Mouse (Mus musculus) left cerebral cortex, adult 8-10 months (tissue): ENCODE measurements at regions not wholly inside any gene's neighbourhood (a gene's known extent, or its start where the extent isn't known, plus 50 kb on each side); places are given as distances from the start of the nearest gene placed in this dataset.
A peak's percentile ranks its signal among the peaks of the same experiment; 100 is the strongest.

ENCODE experiments used
- DNase-seq, 2 experiments: peaks; one replicate each; pipeline ENCODE4 v3.0.0; 2022; ENCODE audit warnings: low spot score in 2 of 2

DNA sequence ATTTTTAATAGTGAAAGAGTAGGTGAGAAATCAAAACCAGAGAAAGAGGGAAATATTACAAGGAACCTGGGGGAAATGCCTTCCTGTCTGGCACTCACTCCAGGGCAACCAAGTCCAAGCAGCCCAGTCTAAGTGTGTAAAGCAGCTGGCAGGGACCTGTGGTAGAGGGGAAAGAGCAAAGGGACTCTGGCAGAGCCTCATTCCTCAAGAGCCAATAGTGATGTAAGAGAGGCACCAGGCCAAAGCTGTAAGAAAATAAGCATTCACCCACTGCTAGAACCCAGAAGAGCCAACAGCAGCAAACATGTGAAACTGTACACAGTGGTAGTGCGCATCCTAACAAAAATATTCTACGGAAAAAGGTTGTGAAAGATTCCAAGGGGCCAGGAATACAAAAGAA is 301.7 kb downstream of the Sox4 start:
- DNase-seq: peak in 1 of 2 experiments; percentile 11

DNA sequence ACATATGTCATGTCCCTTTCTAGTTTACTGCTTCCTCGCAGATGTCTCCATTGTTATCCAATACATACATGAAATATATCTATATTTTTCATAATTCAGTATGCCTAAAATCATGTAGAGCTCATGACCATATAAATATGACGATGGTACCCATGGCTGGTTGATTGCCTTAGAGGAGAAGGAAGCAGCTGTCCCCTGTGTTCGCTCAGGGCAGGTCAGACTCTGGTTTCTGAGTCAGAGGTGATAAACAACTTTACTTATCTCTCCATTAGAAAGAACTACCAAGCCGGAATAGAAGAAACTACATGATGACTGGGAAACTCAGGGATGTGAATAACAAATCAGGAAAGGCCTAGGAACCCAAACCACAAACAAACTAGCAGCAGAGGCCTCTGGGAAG is 307.6 kb downstream of the Sox4 start:
- DNase-seq: no peak

DNA sequence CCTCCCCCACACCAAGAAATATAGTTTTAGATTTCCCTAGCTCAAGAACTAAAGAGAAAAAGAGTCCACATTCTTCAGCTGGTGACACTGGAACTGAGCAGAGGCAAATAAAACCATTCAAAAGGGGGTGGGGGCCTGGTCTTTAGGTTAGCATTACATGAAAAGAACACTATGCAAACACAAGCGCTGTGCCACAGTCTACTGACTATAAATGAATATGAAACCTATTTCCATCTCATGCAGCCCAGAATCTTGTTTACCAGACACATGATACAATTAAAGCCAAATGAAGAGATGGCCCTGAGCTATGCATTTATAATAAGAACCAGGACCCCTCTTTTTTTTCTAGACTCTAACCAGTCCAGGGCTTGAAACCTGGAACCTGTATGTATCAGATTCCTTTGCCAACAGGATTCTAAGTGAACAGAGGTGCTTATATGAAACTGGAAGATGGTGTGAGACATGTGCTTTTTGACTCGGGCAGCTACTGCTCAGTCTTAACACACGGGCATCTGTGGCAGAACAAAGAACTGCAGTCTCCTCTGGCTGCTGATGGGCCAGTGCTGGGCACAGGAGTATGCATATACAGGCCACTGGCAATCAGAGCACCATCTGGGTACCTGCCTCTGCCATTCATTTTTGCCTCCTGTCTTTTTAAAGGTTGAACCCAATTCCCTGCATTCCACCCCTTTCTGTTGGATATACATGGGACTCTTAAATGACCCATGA is 308.5 kb downstream of the Sox4 start:
- DNase-seq: no peak

DNA sequence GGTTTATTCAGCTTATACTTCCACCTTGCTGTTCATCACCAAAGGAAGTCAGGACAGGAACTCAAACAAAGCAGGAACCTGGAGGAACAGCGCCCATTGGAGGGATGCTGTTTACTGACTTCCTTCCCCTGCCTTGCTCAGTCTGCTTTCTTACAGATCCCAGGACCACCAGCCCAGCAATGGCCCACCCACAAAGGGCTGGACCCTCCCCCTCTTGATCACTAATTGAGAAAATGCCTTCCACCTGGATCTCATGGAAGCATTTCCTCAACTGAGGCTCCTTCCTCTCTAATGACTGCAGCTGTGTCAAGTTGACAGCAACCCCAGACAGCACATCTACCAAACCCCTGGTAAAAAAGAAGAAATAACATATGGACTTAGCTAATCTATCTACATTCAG is 312.7 kb downstream of the Sox4 start:
- DNase-seq: no peak

DNA sequence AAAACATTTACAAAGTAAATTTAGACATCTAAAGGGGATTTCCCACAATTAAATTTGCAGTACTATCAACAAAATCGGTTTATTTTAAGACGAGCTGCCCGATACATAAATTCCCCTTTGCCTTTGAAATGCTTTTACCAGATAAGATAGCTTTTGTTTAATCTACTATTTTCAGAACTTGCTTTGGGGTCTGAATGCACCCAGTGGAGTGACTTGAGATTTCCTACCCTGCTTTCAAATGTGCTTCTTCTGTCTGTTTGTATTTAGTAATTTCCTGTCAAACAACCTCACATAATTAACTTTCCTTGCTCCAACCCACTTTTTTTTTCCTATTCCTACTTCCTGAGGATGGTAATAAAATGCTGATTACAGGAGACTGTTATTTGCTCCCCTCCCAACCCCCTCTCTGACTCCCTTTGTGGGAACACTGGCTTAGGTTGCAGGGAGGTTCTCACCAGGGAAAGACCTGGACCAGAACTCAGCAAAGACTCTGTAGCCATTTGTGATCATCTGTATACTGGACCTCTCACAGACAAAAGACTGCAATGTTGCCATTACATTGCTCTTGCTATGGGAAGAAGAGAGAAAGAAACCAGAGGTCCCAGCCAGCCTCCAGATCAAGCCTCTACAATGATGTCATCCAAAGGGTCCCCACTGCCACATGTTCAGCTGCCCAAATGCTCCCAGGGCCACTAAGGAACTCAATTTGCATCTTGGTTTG is 318.1 kb downstream of the Sox4 start:
- no peak for DNase-seq

DNA sequence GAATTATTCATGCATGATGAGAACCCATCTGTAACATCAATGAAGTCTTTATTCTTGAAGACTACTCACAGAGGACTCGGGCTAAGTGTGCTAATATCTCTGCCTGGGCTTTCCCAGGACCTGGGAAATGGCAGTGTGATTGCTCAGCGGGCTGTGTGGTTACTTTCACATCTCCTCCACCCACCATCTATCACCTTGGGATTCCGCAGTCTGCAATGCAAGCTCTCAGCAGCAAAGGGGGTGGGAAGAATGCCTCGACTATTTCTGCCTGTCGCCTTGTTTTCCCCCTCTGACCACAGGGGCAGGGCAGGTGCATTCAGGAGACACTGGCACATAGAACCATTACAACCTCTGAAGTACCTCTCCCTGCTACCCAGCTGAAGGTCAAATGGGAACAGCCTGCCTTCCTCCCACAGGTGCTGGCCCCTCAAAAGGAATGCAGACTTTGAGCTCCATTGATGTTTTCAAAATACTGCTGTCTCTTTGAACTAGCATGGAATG is 319.9 kb downstream of the Sox4 start:
- no peak for DNase-seq

DNA sequence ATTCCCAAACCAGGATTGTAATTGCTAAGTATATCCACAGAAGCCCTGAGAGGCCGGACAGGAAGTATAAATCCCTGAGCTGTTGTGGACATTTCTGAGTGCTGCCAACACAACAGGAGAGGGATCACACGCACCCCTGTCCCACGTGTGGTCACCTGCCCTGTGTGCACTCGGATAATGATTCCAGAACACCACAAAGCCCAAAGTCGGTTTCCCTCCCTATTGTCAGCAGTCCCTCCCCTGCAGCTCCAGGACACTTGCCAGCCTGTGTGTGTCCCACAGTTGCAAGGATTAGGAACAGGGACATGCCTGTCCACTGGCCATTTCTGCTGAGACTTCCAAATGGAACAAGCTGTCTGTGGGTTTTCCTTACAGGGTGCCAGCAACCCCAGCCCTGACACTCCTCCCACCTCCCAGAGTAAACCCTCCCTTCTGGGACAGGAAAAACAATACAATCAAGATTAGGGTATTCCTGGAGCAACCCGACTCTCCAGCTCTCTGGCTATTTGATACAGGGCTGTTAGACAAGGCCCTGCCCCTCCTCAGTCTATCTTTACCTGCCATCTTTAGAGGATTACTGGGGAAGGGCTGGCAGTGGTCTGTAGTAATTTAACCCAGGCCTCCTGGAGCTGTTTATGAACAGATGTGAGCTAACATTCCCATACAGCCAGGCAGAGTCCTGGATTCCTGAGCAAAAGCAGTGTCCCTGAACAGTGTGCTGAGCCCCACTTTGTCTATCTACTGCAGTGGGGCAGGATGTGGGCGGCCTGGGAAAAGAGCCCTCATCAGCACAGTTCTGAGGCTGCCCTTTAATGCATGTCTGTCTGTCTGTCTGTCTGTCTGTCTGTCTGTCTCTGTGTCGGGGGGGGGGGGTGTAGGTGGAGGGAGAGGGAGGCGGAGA is 323.8 kb downstream of the Sox4 start:
- no peak for DNase-seq

DNA sequence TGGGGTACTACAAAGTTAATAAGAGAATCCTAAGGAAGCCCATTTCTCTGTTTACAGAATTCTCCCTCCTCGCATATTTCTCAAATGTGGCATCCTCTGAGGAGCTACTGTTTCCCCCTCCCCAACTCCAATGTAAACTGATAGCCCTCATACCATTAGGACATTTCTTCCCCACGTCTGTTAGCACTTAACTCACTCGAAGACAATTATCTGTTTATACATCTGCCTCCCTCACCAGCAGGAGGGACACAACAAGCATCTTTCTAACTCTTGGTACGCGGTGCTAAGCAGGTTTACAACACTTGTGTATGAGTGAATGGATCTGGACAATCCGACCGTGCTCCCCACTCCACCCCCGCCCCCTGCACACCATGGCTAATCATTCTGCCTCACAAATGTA is 324.8 kb downstream of the Sox4 start:
- no peak for DNase-seq

DNA sequence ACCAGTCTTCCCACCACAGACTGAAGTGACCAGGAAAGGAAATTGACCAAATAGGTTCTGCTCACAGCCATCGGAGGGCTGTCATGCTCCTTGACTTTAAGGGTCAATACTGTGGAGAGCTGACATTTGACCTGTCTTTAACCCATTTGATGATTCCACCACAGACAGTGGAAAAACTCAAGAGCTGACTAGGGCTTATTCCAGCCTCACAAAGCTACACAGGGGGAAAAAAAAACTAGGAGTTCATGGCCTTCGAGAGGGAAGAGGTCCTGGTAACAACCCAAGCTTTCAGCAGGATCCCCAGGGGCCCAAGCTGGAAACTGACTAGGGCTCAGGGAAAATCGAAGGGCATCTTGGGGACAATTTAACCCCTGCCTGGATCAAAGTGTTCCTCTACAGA is 334.6 kb downstream of the Sox4 start:
- DNase-seq: no peak

DNA sequence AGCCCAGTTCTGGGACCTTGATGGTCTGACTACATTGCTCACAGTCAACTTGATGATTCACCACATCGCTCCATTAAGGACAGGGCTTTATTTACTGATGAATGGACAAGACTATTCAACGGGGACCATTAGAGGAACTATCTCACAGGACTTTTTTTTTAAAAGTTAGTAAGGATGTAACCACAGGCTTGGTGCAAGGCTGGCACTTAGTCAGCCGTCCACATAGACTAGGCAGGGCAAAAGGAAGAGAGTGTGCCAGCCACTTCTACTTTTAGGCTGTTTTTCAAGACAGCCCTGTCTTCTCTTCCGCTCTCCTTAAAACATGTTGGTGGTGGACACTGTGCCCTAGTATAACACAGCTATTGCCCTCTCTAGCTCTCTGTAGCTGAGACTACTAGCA is 336.0 kb downstream of the Sox4 start:
- DNase-seq: no peak

DNA sequence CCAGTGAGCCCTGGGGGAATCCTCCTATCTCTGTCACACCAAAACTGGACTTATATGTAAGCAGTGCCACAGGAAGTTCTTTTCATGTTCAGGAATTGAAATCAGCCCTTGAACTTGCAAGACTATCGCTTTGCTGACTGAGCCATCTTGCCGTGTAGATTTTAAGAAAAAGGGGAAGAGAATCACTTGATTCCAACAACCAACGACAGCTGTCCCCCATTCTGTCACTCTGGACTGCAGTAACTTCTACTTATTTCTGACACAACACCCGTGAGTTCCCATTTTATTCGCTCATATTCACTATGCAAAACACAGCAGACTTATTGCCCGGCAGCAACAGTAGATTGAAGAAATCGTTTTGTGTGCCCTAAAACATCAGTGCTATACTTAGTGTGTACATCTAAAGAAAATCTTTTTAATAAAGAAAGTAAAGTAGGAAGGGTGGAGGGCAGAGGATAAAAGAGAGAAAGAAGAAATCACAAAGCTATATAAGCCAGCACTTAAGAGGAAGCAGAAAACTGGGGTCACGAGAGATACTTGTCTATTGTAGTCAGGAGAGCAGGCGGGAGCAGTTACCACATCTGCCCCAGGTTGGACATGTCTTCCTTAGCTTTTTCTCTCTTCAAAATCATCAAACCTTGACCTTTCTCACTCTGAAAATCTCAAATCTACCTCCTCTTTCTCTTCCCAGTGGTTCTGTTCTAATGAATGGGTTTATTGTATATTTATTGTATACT is 336.7 kb downstream of the Sox4 start:
- DNase-seq: no peak

DNA sequence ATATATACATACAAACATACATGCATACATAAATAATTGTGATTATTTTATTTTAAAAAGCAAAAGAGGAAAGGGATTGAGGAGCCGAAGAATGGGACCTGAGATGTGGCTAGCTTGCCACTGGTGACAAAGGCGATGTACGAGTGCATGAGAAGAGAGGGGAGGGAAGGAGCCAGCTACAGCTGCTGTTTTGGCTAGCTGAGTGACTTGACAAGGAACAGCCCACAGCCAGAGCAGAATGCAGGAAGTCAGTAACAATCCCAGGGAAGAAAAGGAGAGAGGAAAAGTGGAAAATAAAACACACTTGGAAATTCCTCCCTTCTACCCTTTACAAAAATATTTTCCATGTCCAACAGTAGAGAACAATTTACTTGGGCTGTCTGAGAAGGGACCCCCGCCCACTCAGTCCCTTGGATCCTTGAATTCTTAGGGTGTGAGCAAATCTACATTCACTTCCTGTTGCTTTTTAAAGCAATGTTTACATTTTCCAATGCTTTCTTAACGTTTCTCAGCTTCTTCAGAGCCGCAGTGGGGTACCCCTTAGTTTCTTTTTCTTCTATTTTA is 345.9 kb downstream of the Sox4 start:
- no peak for DNase-seq

DNA sequence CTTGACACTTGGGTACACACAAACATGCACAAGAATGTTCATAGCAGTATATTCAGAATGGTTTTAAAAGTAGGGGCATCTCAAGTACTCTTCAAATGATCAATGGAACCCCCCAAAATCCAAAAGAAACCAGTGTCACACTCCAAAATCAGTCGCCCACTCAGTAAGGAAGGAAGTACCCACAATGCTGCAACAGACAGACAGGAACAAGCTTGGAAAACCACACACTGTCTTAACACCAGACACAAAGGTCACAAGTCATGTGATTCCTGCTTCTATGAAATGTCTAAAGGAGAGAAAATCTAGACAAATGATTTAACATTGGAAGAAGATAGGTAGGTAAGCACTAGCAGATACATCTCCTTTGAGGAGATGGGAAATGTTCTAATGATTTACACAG is 346.9 kb downstream of the Sox4 start:
- no peak for DNase-seq

DNA sequence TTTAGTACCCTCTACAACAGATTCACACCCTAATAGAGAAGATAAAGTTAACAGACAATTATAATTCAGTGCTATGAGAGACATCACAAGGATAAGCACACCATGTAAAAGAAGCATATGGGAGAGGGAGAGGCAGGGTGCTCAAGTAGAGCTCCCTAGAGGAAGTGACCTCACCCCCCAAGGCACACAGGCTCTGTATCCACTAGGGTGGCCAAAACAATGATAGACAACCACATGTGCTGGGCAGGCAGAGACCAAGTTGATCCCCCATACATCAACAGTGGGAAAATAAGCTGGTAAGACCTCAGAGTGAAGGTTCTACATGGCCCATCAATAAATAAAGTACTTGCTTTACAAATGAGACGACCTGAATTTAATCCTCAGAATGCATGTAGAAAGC is 347.7 kb downstream of the Sox4 start:
- DNase-seq: no peak

DNA sequence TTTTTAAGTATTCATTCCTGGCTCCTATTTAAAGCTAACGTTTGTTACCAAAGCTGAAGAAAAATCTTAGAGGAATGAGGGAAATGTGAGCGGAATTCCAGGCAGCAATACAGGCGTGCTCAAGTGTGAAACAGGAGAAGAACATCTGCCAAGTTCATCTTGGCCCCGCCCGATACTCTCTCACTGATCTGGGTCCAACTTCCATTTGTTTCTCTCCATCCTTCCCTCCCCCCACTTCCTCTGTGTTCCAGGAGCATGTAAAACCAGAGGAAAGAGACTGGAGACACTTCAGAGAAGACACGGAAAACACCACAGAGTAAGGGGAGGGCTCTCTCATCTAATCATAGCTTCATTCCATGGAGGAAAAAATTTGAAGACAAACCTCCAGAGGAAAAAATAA is 346.7 kb downstream of the Gm11361 start:
- DNase-seq: no peak

DNA sequence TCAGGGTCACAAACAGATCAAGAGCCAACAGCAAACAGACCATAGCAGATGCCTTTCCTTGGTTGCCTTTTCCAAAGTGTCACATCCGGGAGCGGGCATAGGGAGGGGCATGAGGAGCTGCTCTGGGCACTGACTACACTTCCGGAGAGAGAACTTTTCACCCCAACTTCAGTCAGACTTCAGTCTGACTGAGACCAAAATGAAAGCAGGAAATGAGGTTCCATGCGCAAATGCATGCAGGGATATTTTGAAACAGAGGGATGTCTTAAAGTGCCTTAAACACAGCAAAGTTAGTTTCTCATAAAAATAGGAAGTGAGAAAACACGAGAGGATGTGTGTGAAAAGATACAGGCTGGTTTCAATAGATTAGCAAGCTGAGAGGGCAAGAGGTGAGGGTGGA is 343.5 kb downstream of the Gm11361 start:
- no peak for DNase-seq

DNA sequence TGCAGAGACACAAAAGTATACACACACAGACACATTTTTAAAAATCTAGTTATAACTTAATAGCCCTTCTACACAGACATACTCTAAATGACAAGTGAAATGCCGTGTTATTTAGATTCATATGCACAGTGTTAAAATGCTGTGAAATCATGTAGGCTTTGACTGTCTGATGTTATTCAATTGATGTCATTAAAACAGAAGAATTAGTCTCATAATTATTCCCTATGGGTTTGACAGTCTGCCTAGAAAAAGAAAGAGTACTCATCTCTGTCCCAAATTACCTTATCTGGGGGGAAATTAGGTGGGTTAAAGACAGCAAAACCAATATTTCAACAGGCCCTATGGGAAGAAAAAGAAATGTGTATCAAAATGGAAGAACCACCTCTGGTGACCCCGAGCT is 339.0 kb downstream of the Gm11361 start:
- DNase-seq: no peak

DNA sequence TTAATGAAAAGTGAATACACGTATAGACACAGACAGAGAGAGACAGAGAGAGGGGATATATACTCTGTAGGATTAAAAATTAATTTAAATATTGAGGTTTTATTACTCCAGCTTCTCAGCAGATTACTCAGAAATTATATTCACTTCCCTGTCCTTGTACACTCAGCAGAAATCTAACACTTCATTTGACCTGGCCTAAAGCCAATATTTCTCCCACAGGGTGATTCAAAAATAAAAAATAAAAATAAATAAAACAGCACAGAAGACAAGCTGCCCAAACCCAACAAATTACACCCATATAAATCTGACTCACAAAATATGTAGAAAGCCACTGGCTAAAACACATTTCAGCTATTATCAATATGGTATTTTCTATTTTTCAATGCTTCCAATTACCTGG is 334.8 kb downstream of the Gm11361 start:
- DNase-seq: no peak

DNA sequence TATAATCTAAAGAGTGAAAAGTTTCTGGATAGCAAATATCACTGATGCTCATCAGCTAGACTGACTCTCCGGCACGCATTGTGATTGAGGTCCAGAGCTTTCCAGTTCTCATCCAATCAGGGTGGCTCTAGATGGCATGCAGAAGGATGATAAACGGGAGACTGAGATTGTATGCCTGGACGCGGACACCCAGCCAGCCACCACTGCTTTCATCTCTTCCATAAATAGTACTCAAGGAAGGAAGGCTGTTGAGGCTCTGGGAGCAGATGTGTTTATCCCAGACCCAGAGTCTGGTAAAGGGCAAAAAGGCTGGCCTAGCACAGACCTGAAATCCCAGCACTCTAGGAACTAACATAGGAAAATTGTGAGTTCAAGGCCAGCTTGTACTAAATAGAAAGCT is 330.6 kb downstream of the Gm11361 start:
- no peak for DNase-seq

DNA sequence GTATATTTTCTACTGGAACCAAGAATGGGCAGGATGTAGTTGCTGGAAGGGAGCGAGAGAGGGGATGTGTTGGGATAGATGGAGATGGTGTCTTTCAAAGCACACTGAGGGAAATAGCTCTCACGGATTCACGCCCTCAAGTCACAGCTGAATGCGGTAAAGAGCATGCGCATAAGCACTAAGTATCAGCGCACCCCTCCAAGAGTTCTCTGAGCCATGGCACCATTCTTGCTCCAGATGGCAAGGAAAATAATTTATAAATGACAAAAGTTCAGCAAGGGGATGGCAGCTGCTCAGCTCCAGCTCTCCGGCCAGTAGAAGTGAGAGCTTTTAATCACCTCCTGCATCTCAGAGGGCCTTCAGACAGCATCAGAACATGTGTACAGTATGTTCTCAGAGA is 329.4 kb downstream of the Gm11361 start:
- DNase-seq: no peak

DNA sequence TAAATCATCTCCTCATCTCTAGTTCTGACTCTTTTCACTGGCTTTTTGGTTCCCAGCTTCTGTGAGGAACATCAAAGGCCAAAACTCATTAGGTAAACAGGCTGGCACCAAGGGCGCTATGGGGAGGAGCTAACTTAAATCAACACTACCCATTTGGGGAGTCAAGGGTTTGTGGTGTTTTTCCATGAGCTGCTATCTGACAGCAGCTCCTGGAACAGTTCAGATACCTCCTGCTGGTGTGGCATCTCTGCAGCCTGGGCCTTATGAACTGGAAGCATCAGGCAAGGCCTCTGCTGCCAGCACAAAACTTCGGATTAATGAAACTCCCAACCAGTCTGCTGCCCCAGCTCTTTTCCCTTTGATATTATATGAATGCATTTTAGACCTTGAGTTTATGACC is 328.8 kb downstream of the Gm11361 start:
- no peak for DNase-seq
